Mouse (Mus musculus): Measurements from ENCODE around the gene Atp10a. TPM values are rescaled to one million over a fixed set of nuclear protein-coding genes. Genes with fewer than 3 reads are reported as not detected.

The Atp10a gene
- polyA plus RNA-seq, 1 experiment from 2014 or later = 3.8 TPM

GRCm38 (mm10) chr7:58840367-58840766, 184.4 kb downstream of the Atp10a start:
- no peak overlapping the region for H3K4me3 ChIP-seq (ENCODE audit: low read depth, low read length)
- no peak overlapping the region for H3K27ac ChIP-seq (ENCODE audit: low read depth)
- no peak overlapping the region for H3K4me2 ChIP-seq
- no peak for DNase-seq
- no peak for ATAC-seq (ENCODE audit: insufficient read depth)
- H3K27me3 ChIP-seq (ENCODE audit: insufficient read depth, low read length) = no peaks in the 10 kb centered on the region
- no peaks in the 10 kb centered on the region for H3K9me3 ChIP-seq (ENCODE audit: low read depth, low read length)
- no peaks in the 10 kb centered on the region for H3K36me3 ChIP-seq (ENCODE audit: insufficient read depth)
- peaks cover 9% of the 10 kb centered on the region; the same call in 1 of the 2 replicates for H3K4me1 ChIP-seq (ENCODE audit: insufficient read depth)
- no peak for TF ChIP-seq CTCF (IDR thresholded peaks at IDR 0.05; ENCODE audit: low read depth)
- H3K9ac ChIP-seq = no peak overlapping the region
- WGBS = 19% methylated on average over 2 of the region's 2 CpGs

- no peak overlapping the region for H3K9ac ChIP-seq
- H3K4me3 ChIP-seq (ENCODE audit: low read depth, low read length) = no peak overlapping the region
- ATAC-seq (ENCODE audit: insufficient read depth) (no peak), DNase-seq (no peak)
- no peaks in the 10 kb centered on the region for H3K9me3 ChIP-seq (ENCODE audit: low read depth, low read length)
- no peaks in the 10 kb centered on the region for H3K27me3 ChIP-seq (ENCODE audit: insufficient read depth, low read length)
- no peak overlapping the region for H3K27ac ChIP-seq (ENCODE audit: low read depth)
- no peak for TF ChIP-seq CTCF (IDR thresholded peaks at IDR 0.05; ENCODE audit: low read depth)
- no peaks in the 10 kb centered on the region for H3K36me3 ChIP-seq (ENCODE audit: insufficient read depth)
- 77% methylated on average over 1 of the region's 1 CpGs for WGBS
- no peak overlapping the region for H3K4me2 ChIP-seq
- H3K4me1 ChIP-seq (ENCODE audit: insufficient read depth) = peaks cover 9% of the 10 kb centered on the region; the same call in 1 of the 2 replicates
These were observed 185.1 kb downstream of the Atp10a start for GRCm38 (mm10) chr7:58841066-58841465.

GRCm38 (mm10) chr7:58842818-58843217, 186.9 kb downstream of the Atp10a start:
- no peak overlapping the region for H3K9ac ChIP-seq
- 34% methylated on average over 3 of the region's 3 CpGs for WGBS
- H3K36me3 ChIP-seq (ENCODE audit: insufficient read depth) = no peaks in the 10 kb centered on the region
- no peaks in the 10 kb centered on the region for H3K27me3 ChIP-seq (ENCODE audit: insufficient read depth, low read length)
- ATAC-seq (ENCODE audit: insufficient read depth) = no peak
- peak overlapping the region; percentile 4; the same call in 1 of the 2 replicates for H3K27ac ChIP-seq (ENCODE audit: low read depth)
- no peak for TF ChIP-seq CTCF (IDR thresholded peaks at IDR 0.05; ENCODE audit: low read depth)
- H3K4me2 ChIP-seq = no peak overlapping the region
- no peak overlapping the region for H3K4me3 ChIP-seq (ENCODE audit: low read depth, low read length)
- peak; percentile 22 for DNase-seq
- peaks cover 9% of the 10 kb centered on the region; the same call in 1 of the 2 replicates for H3K4me1 ChIP-seq (ENCODE audit: insufficient read depth)
- H3K9me3 ChIP-seq (ENCODE audit: low read depth, low read length) = no peaks in the 10 kb centered on the region

GRCm38 (mm10) chr7:58843767-58844445, 187.9 kb downstream of the Atp10a start:
- Histone ChIP-seq H3K4me2 (peak overlapping the region; percentile 48), H3K4me3 (ENCODE audit: low read depth, low read length) (no peak overlapping the region), H3K36me3 (ENCODE audit: insufficient read depth) (no peaks in the 10 kb centered on the region), H3K4me1 (ENCODE audit: insufficient read depth) (peaks cover 9% of the 10 kb centered on the region; the same call in 1 of the 2 replicates), H3K27me3 (ENCODE audit: insufficient read depth, low read length) (no peaks in the 10 kb centered on the region), H3K27ac (ENCODE audit: low read depth) (peak overlapping the region; percentile 88; the same call in 1 of the 2 replicates), H3K9me3 (ENCODE audit: low read depth, low read length) (no peaks in the 10 kb centered on the region), H3K9ac (no peak overlapping the region; the same call in 1 of the 2 replicates)
- DNase-seq (peak; percentile 92), ATAC-seq (ENCODE audit: insufficient read depth) (peak; percentile 96)
- under 1% methylated on average over 9 of the region's 9 CpGs for WGBS
- TF ChIP-seq CTCF (IDR thresholded peaks at IDR 0.05; ENCODE audit: low read depth) = no peak

GRCm38 (mm10) chr7:58844449-58844848, 188.5 kb downstream of the Atp10a start:
- Histone ChIP-seq H3K9me3 (ENCODE audit: low read depth, low read length) (no peaks in the 10 kb centered on the region), H3K27me3 (ENCODE audit: insufficient read depth, low read length) (no peaks in the 10 kb centered on the region), H3K36me3 (ENCODE audit: insufficient read depth) (no peaks in the 10 kb centered on the region), H3K27ac (ENCODE audit: low read depth) (no peak overlapping the region; the same call in 1 of the 2 replicates), H3K4me3 (ENCODE audit: low read depth, low read length) (no peak overlapping the region), H3K9ac (no peak overlapping the region), H3K4me1 (ENCODE audit: insufficient read depth) (peaks cover 9% of the 10 kb centered on the region; the same call in 1 of the 2 replicates), H3K4me2 (peak overlapping the region; percentile 48)
- 23% methylated on average over 4 of the region's 4 CpGs for WGBS
- DNase-seq (no peak), ATAC-seq (ENCODE audit: insufficient read depth) (peak; percentile 48; the same call in 1 of the 2 replicates)
- TF ChIP-seq CTCF (IDR thresholded peaks at IDR 0.05; ENCODE audit: low read depth) = no peak

GRCm38 (mm10) chr7:58858921-58859320, 203.0 kb downstream of the Atp10a start:
- H3K4me3 ChIP-seq (ENCODE audit: low read depth, low read length) = no peak overlapping the region
- H3K4me1 ChIP-seq (ENCODE audit: insufficient read depth) = no peaks in the 10 kb centered on the region
- H3K9ac ChIP-seq = no peak overlapping the region
- no peak overlapping the region for H3K4me2 ChIP-seq
- H3K36me3 ChIP-seq (ENCODE audit: insufficient read depth) = no peaks in the 10 kb centered on the region
- TF ChIP-seq CTCF (IDR thresholded peaks at IDR 0.05; ENCODE audit: low read depth) = no peak
- no peaks in the 10 kb centered on the region for H3K9me3 ChIP-seq (ENCODE audit: low read depth, low read length)
- no peak overlapping the region for H3K27ac ChIP-seq (ENCODE audit: low read depth)
- no peak for ATAC-seq (ENCODE audit: insufficient read depth)
- no peaks in the 10 kb centered on the region for H3K27me3 ChIP-seq (ENCODE audit: insufficient read depth, low read length)
- whole genome bisulfite sequencing = 81% methylated on average over 4 of the region's 4 CpGs
- DNase-seq = no peak

- no peak overlapping the region for H3K27ac ChIP-seq (ENCODE audit: low read depth)
- no peak overlapping the region for H3K4me3 ChIP-seq (ENCODE audit: low read depth, low read length)
- no peak for ATAC-seq (ENCODE audit: insufficient read depth)
- DNase-seq = no peak
- no peak for TF ChIP-seq CTCF (IDR thresholded peaks at IDR 0.05; ENCODE audit: low read depth)
- WGBS = 76% methylated on average over 3 of the region's 3 CpGs
- H3K9me3 ChIP-seq (ENCODE audit: low read depth, low read length) = no peaks in the 10 kb centered on the region
- H3K4me2 ChIP-seq = no peak overlapping the region
- no peak overlapping the region for H3K9ac ChIP-seq
- H3K27me3 ChIP-seq (ENCODE audit: insufficient read depth, low read length) = no peaks in the 10 kb centered on the region
- H3K4me1 ChIP-seq (ENCODE audit: insufficient read depth) = no peaks in the 10 kb centered on the region
- H3K36me3 ChIP-seq (ENCODE audit: insufficient read depth) = no peaks in the 10 kb centered on the region
These were observed 207.2 kb downstream of the Atp10a start for GRCm38 (mm10) chr7:58863174-58863573.
